Mouse (Mus musculus) neural tube, embryonic 11.5 days (tissue): ENCODE results near the gene Aldh3a2. TPM values are rescaled to one million over a fixed set of nuclear protein-coding genes. Genes with fewer than 3 reads are reported as not detected.
"Not testable (repeated sequence)": the region's sequence is repeated elsewhere in the genome, so short reads cannot be mapped to it uniquely, and the experiment has no call there.

Experiments
- ATAC-seq: fragments of 200-750 bp; cut with Nextera tagmentation; 2 replicates; pipeline ENCODE4 v1.8.0; 2017; ENCODE audit warnings: moderate number of reproducible peaks, mild to moderate bottlenecking, moderate TSS enrichment, moderate library complexity; ENCODE audit not compliant: insufficient read depth, low FRiP score, low TSS enrichment
- DNase-seq: peaks from one replicate; pipeline ENCODE4 v3.0.0-alpha.2; 2015; ENCODE audit warnings: low spot score
- H3K27ac ChIP-seq: fragments of 300-500 bp; sonication (generic); 2 replicates; pipeline ENCODE4 v1.5.1; 2014; ENCODE audit warnings: low read depth, mild to moderate bottlenecking, low read length
- H3K27me3 ChIP-seq: fragments of 300-500 bp; sonication (generic); 2 replicates; pipeline ENCODE4 v1.6.1; 2014; ENCODE audit warnings: mild to moderate bottlenecking, low read length, mixed read lengths; ENCODE audit not compliant: control insufficient read depth, insufficient read depth
- H3K36me3 ChIP-seq: fragments of 300-500 bp; sonication (generic); 2 replicates; pipeline ENCODE4 v1.6.1; 2014; ENCODE audit warnings: mild to moderate bottlenecking, low read length, moderate library complexity, mixed read lengths; ENCODE audit not compliant: control insufficient read depth, insufficient read depth
- H3K4me1 ChIP-seq: fragments of 300-500 bp; sonication (generic); 2 replicates; pipeline ENCODE4 v1.6.1; 2014; ENCODE audit warnings: low read length, mixed read lengths; ENCODE audit not compliant: control insufficient read depth, insufficient read depth
- H3K4me2 ChIP-seq: fragments of 300-500 bp; sonication (generic); 2 replicates; pipeline ENCODE4 v1.6.1; 2014; ENCODE audit warnings: low read depth, mild to moderate bottlenecking, moderate library complexity
- H3K4me3 ChIP-seq: fragments of 300-500 bp; sonication (generic); 2 replicates; pipeline ENCODE4 v1.5.1; 2014; ENCODE audit warnings: low read depth, low read length
- H3K9ac ChIP-seq: fragments of 300-500 bp; sonication (generic); 2 replicates; pipeline ENCODE4 v1.6.1; 2014; ENCODE audit warnings: mild to moderate bottlenecking, low read length
- H3K9me3 ChIP-seq: fragments of 300-500 bp; sonication (generic); 2 replicates; pipeline ENCODE4 v1.6.1; 2016; ENCODE audit warnings: low read length; ENCODE audit not compliant: control insufficient read depth
- WGBS: fragments of 180-500 bp; shearing (Covaris S2); extraction: QIAGEN DNeasy Blood & Tissue Kit; methylation state at CpG from one replicate; pipeline ENCODE4 v1.1.7; 2014; 5-methylcytosine and 5-hydroxymethylcytosine counted together
- polyA plus RNA-seq: library from polyadenylated mRNA; unstranded; fragments of >200 nt; fragmentation: Nextera tagmentation; extraction: Ambion mirVana; gene quantifications from 2 replicates; pipeline ENCODE4 v1.2.1, GENCODE M21; 2014

The Aldh3a2 gene
- polyA plus RNA-seq, 1 experiment from 2014 or later = 23.4 TPM

DNA sequence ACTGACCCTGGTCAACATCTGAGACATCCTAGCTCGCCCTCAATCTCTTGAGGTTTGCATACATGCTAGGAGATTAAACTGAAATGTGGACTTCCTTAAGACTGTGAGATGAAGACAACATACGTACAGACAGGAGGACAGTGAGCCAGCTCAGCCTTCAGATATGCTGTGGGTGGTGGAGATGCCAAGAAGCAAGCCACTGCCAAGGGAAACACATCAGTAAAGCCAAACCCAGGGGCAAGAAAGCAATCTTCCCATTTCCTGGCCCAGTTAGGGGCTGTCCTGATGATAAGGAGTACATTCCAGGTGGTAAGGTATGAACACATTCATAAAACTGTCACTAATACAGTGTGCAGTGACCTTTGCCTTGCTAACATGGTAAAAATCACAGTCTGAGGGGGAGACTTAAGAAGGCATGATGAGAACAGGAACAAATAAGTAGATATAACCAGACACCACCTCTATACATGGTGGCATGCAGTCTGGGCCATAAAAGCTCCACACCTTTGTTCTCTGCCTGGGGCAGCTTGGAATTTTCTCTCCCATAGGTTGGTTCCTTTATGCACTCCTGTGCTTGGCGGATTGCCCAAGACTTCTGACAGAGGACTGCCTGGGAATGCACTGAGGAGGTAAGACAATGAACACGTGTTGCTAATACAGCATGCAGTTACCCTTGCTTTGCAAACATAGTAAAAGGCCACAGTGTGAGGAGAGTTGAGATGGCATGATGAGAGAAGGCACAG, 67.5 kb downstream of the Aldh3a2 start:
- H3K27me3 ChIP-seq = no peaks in the 10 kb centered on the region
- H3K4me1 ChIP-seq = no peaks in the 10 kb centered on the region
- H3K36me3 ChIP-seq = no peaks in the 10 kb centered on the region
- DNase-seq (no peak), ATAC-seq (no peak)
- H3K9me3 ChIP-seq = no peaks in the 10 kb centered on the region
- no peak overlapping the region for H3K9ac ChIP-seq
- no peak overlapping the region for H3K4me2 ChIP-seq
- H3K4me3 ChIP-seq = no peak overlapping the region
- no peak overlapping the region for H3K27ac ChIP-seq
- WGBS = 78% methylated on average over 4 of the region's 4 CpGs

DNA sequence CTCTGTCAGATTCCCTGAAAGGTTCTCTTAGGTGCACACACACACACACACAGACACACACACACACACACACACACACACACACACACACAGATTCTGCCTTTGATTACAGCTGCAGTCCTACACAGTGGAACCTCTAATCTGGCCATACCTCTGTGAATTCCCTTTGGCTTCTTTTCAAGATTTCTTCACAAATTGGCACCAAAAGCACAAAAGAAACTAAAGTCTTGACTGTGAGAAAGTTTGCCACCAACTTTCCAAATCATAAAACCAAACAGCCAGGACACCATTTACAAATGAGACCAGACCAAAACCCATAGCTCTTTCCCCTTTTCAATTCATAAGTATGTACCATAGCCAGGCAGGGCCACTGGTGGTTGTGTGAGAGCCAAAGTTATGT, 69.3 kb downstream of the Aldh3a2 start:
- DNase-seq = no peak
- Histone ChIP-seq H3K9ac (no peak overlapping the region), H3K4me3 (no peak overlapping the region), H3K27me3 (no peaks in the 10 kb centered on the region), H3K4me1 (no peaks in the 10 kb centered on the region), H3K36me3 (no peaks in the 10 kb centered on the region), H3K4me2 (no peak overlapping the region), H3K27ac (no peak overlapping the region), H3K9me3 (no peaks in the 10 kb centered on the region)
- no peak for ATAC-seq

DNA sequence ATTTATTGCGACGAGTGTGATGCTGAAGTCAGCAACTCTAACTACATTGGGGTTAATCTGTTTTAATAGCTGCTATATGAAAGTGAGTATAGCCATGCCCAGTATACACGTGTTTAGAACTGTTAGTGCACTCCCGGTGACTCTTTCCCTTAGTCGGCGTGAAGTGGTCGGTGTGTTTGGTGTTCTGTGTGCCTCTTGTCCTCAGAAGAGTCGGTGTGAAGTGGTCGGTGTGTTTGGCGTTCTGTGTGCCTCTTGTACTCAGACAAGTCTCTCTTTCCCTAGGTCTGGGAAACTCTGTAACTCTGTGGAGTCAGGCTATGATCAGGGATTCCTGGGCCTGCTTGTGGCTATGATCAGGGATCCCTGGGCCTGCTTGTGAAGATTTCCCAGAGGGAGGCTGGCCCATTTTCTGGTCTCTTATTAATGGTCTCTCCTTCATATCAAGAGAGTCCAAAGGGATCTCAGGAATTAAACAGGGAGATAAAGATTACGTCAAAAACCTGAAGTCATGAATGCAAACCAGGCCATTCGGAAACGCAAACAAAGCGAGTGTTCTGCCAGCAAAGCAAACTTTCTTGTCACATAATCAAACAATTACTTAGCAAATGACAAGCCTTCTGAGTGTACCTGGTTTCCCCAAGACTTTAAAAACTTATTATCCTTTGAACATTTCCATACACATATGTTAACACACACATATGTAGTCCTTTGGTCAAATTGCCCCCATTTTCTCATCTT, 70.5 kb downstream of the Aldh3a2 start:
- Histone ChIP-seq H3K27me3 (no peaks in the 10 kb centered on the region), H3K4me2 (no peak overlapping the region), H3K4me3 (no peak overlapping the region), H3K36me3 (no peaks in the 10 kb centered on the region), H3K9me3 (no peaks in the 10 kb centered on the region), H3K27ac (no peak overlapping the region), H3K9ac (no peak overlapping the region), H3K4me1 (no peaks in the 10 kb centered on the region)
- no peak for DNase-seq
- 86% methylated on average over 14 of the region's 14 CpGs for WGBS
- no peak for ATAC-seq

- WGBS = 15% methylated on average over 9 of the region's 9 CpGs
- no peaks in the 10 kb centered on the region for H3K27me3 ChIP-seq
Observed at GRCm38 (mm10) chr11:61193392-61193791, 73.9 kb downstream of the Aldh3a2 start.

GRCm38 (mm10) chr11:61192779-61193178, 74.5 kb downstream of the Aldh3a2 start:
- Histone ChIP-seq H3K36me3 (no peaks in the 10 kb centered on the region), H3K9me3 (no peaks in the 10 kb centered on the region), H3K4me2 (no peak overlapping the region), H3K27me3 (no peaks in the 10 kb centered on the region), H3K9ac (no peak overlapping the region), H3K4me3 (no peak overlapping the region), H3K4me1 (no peaks in the 10 kb centered on the region), H3K27ac (no peak overlapping the region)
- 92% methylated on average over 2 of the region's 2 CpGs for WGBS
- no peak for DNase-seq
- no peak for ATAC-seq

More at GRCm38 (mm10) chr11:61193392-61193791, 73.9 kb downstream of the Aldh3a2 start:
- ATAC-seq (no peak), DNase-seq (peak; percentile 83)
- no peak overlapping the region for H3K9ac ChIP-seq
- no peaks in the 10 kb centered on the region for H3K36me3 ChIP-seq
- H3K9me3 ChIP-seq = no peaks in the 10 kb centered on the region
- no peak overlapping the region for H3K4me2 ChIP-seq
- H3K4me3 ChIP-seq = no peak overlapping the region
- H3K4me1 ChIP-seq = no peaks in the 10 kb centered on the region
- no peak overlapping the region for H3K27ac ChIP-seq

GRCm38 (mm10) chr11:61192123-61192522, 75.1 kb downstream of the Aldh3a2 start:
- H3K9me3 ChIP-seq, H3K27ac ChIP-seq, ATAC-seq, H3K4me2 ChIP-seq, H3K9ac ChIP-seq, H3K4me3 ChIP-seq, H3K4me1 ChIP-seq, H3K36me3 ChIP-seq, DNase-seq, H3K27me3 ChIP-seq: not testable (repeated sequence)
- WGBS = 86% methylated on average over 7 of the region's 10 CpGs

DNA sequence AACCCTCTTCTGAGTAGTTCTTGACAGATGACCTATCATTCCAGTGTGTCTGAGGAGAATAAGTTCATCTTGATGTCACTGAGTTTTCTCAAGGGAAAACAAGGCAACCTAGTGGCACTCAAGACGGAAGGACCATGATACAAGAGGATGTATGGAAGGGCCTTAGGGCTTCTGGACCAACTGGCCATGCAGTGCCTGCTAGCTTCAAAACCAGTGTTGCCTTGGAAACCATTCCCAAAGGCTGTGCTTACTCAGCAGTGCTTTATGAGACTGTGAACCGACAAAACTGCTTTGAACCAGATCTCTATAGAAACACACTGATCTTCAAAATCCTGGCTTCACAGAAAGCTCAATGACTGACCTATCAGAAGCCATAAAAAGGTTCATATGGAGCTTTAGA, 76.5 kb downstream of the Aldh3a2 start:
- Histone ChIP-seq H3K9ac (no peak overlapping the region), H3K27ac (no peak overlapping the region), H3K4me2 (no peak overlapping the region), H3K27me3 (no peaks in the 10 kb centered on the region), H3K4me1 (no peaks in the 10 kb centered on the region), H3K36me3 (no peaks in the 10 kb centered on the region), H3K4me3 (no peak overlapping the region), H3K9me3 (no peaks in the 10 kb centered on the region)
- DNase-seq (no peak), ATAC-seq (no peak)
- WGBS = 73% methylated on average over 2 of the region's 2 CpGs

- ATAC-seq = no peak
- H3K9ac ChIP-seq = no peak overlapping the region
- no peak overlapping the region for H3K4me2 ChIP-seq
- no peaks in the 10 kb centered on the region for H3K27me3 ChIP-seq
- DNase-seq = no peak
- no peak overlapping the region for H3K4me3 ChIP-seq
- no peaks in the 10 kb centered on the region for H3K36me3 ChIP-seq
- H3K9me3 ChIP-seq = no peaks in the 10 kb centered on the region
- no peak overlapping the region for H3K27ac ChIP-seq
- H3K4me1 ChIP-seq = no peaks in the 10 kb centered on the region
- 75% methylated on average over 1 of the region's 1 CpGs for WGBS
Observed at GRCm38 (mm10) chr11:61183820-61184219, 83.4 kb downstream of the Aldh3a2 start.

- Histone ChIP-seq H3K9ac (no peak overlapping the region), H3K4me2 (no peak overlapping the region), H3K27ac (no peak overlapping the region), H3K4me3 (no peak overlapping the region), H3K9me3 (no peaks in the 10 kb centered on the region), H3K4me1 (no peaks in the 10 kb centered on the region), H3K36me3 (no peaks in the 10 kb centered on the region), H3K27me3 (no peaks in the 10 kb centered on the region)
- ATAC-seq (no peak), DNase-seq (no peak)
Observed at GRCm38 (mm10) chr11:61181624-61182023, 85.6 kb downstream of the Aldh3a2 start.
